In genomic region chr8:46934898-46935297, GRCm38 (mm10) we compare ENCODE assay signal across 8 mouse cellular contexts. TPM values are rescaled to one million over a fixed set of nuclear protein-coding genes. Genes with fewer than 3 reads are reported as not detected.
A peak's percentile ranks its signal among the peaks of the same experiment; 100 is the strongest.
DNase-seq lines count a peak whose midpoint lies in the region; ATAC-seq and TF ChIP-seq lines count a peak whose summit lies in the region.

No protein-coding gene starts in this region.

- peak overlapping the region; percentile 98 for H3K27ac ChIP-seq in bone marrow macrophage, adult 2 months (ENCODE audit: insufficient read depth, low read depth, low read length)
- no peak overlapping the region for H3K27ac ChIP-seq in embryonic facial prominence, embryonic 14.5 days (replicated peaks; ENCODE audit: low read depth, low read length)
- no peak overlapping the region for H3K27ac ChIP-seq in lung, embryonic 16.5 days (ENCODE audit: low read length)

- peak; percentile 83 for ATAC-seq in embryonic facial prominence, embryonic 14.5 days (ENCODE audit: low read depth)
- peak; percentile 83 for ATAC-seq in lung, embryonic 16.5 days (ENCODE audit: low read depth)

- no peak overlapping the region for H3K4me2 ChIP-seq in embryonic facial prominence, embryonic 14.5 days (ENCODE audit: low read depth, low read length)
- H3K4me2 ChIP-seq in lung, embryonic 16.5 days (ENCODE audit: low read depth, low read length), result no peak overlapping the region

- intact Hi-C loops in heart, postnatal 10 days (cut with DNase I), result loop anchor here (2.0 to 5.0 kb wide), 3 partner anchors 194 to 263 kb away; no protein-coding TSS in a partner anchor

- H3K4me3 ChIP-seq in bone marrow macrophage, adult 2 months (ENCODE audit: insufficient read depth, low read length), result peak overlapping the region; percentile 53
- H3K4me3 ChIP-seq in embryonic facial prominence, embryonic 14.5 days (ENCODE audit: low read depth, low read length), result no peak overlapping the region
- no peak overlapping the region for H3K4me3 ChIP-seq in lung, embryonic 16.5 days (ENCODE audit: low read length)

- 0 out of 2 replicates have a peak, but pooled peaks cover 3% of the 10 kb centered on the region for H3K9me3 ChIP-seq in embryonic facial prominence, embryonic 14.5 days (ENCODE audit: control insufficient read depth, low read length)
- no peaks in the 10 kb centered on the region for H3K9me3 ChIP-seq in lung, embryonic 16.5 days (ENCODE audit: control insufficient read depth, low read length)

- H3K4me1 ChIP-seq in bone marrow macrophage, adult 2 months (ENCODE audit: control insufficient read depth, insufficient read depth, low read length), result peaks cover 41% of the 10 kb centered on the region
- H3K4me1 ChIP-seq in embryonic facial prominence, embryonic 14.5 days (ENCODE audit: control insufficient read depth, insufficient read depth, low read length), result no peaks in the 10 kb centered on the region
- H3K4me1 ChIP-seq in lung, embryonic 16.5 days (replicated peaks; ENCODE audit: control insufficient read depth, insufficient read depth, low read length), result peaks cover 6% of the 10 kb centered on the region; the same call in 1 of the 2 replicates

- WGBS in embryonic facial prominence, embryonic 14.5 days, result 25% methylated on average over 9 of the region's 9 CpGs
- WGBS in lung, embryonic 16.5 days, result 21% methylated on average over 9 of the region's 9 CpGs

- no peak overlapping the region for H3K9ac ChIP-seq in embryonic facial prominence, embryonic 14.5 days (ENCODE audit: low read depth, low read length)
- H3K9ac ChIP-seq in lung, embryonic 16.5 days (ENCODE audit: low read length), result no peak overlapping the region

- peak; percentile 75 for TF ChIP-seq CTCF in bone marrow macrophage, adult 2 months (IDR thresholded peaks at IDR 0.05; ENCODE audit: low read depth, low read length)

- no peaks in the 10 kb centered on the region for H3K36me3 ChIP-seq in embryonic facial prominence, embryonic 14.5 days (ENCODE audit: control insufficient read depth, insufficient read depth, low read length)
- H3K36me3 ChIP-seq in lung, embryonic 16.5 days (ENCODE audit: control insufficient read depth, insufficient read depth, low read length), result no peaks in the 10 kb centered on the region

- H3K27me3 ChIP-seq in embryonic facial prominence, embryonic 14.5 days (replicated peaks; ENCODE audit: control insufficient read depth, insufficient read depth, low read length), result no peaks in the 10 kb centered on the region
- no peaks in the 10 kb centered on the region for H3K27me3 ChIP-seq in lung, embryonic 16.5 days (ENCODE audit: control insufficient read depth, insufficient read depth, low read depth, low read length)

- no peak for TF ChIP-seq POLR2A in bone marrow macrophage, adult 2 months (IDR thresholded peaks at IDR 0.05; ENCODE audit: borderline replicate concordance, low read depth, low read length)

- DNase-seq in layer of hippocampus, adult 11-12 months (ENCODE audit: low spot score), result peak; percentile 67
- no peak for DNase-seq in layer of hippocampus, adult 9-11 months
- peak; percentile 70 for DNase-seq in embryonic facial prominence, embryonic 14.5 days (ENCODE audit: low spot score)
- peak; percentile 70 to 72 for DNase-seq in heart, postnatal 10 days
- peak; percentile 60 to 70 for DNase-seq in kidney, postnatal 36 days
- DNase-seq in retina, embryonic 14.5 days (ENCODE audit: low spot score), result peak; percentile 83

RNA-seq across cellular contexts. Expression of gene Enpp6, which starts 51.8 kb away (rescaled TPM):
- polyA plus RNA-seq in bone marrow macrophage, adult 2 months (2012; ENCODE audit: insufficient read depth, insufficient read length, missing spikeins), result 0.16 and 0.36 TPM in 2 replicates
- polyA plus RNA-seq in embryonic facial prominence, embryonic 14.5 days (2014; fragmentation: Nextera tagmentation; extraction: Ambion mirVana), result 2.5 and 3.1 TPM in 2 replicates
- 1 to 10 TPM; 6.5 to 8.6 TPM for total RNA-seq in heart, postnatal 10 days (2021)
- polyA plus RNA-seq in lung, embryonic 16.5 days (2015; fragmentation: Nextera tagmentation; extraction: Ambion mirVana), result 0.89 and 1.1 TPM in 2 replicates
